Mouse (Mus musculus) erythroblast, embryonic 14.5 days (primary cell): ENCODE results near the gene Gm4553.
"Not testable (repeated sequence)": the region's sequence is repeated elsewhere in the genome, so short reads cannot be mapped to it uniquely, and the experiment has no call there.

Experiments
- GATA1 ChIP-seq: IDR thresholded peaks from 2 replicates; pipeline ENCODE4 v1.6.1; 2012; ENCODE audit warnings: low read length, inconsistent platforms, mixed read lengths
- TAL1 ChIP-seq: IDR thresholded peaks from 3 replicates; pipeline ENCODE4 v1.6.1; 2012; ENCODE audit warnings: low read length, inconsistent platforms, mixed read lengths

GRCm38 (mm10) chr7:142206891-142207290, 41.4 kb upstream of the Gm4553 start:
- not testable (repeated sequence) for TF ChIP-seq GATA1, TAL1
